Mouse (Mus musculus) adrenal gland, postnatal 36 days (tissue): ENCODE data around the gene Bcl7c. TPM values are rescaled to one million over a fixed set of nuclear protein-coding genes. Genes with fewer than 3 reads are reported as not detected.
"Not testable (repeated sequence)": the region's sequence is repeated elsewhere in the genome, so short reads cannot be mapped to it uniquely, and the experiment has no call there.

Experiments
- DNase-seq, 2 experiments: peaks; one replicate each; pipeline ENCODE4 v3.0.0; 2021; ENCODE audit warnings: mixed read lengths in 1 of 2
- total RNA-seq, 2 experiments: library from RNA; stranded (reverse); gene quantifications; 2 replicates each; pipeline ENCODE4 v1.2.3; 2021

Gene Bcl7c
- total RNA-seq, 2 experiments from 2014 or later, result 63.6 to 103 TPM

GRCm38 (mm10) chr7:127716992-127717391 lies 8.3 kb upstream of the Bcl7c start:
- DNase-seq, result peak; percentile 81 to 88

GRCm38 (mm10) chr7:127714816-127715215 lies 6.1 kb upstream of the Bcl7c start:
- no peak for DNase-seq

DNA sequence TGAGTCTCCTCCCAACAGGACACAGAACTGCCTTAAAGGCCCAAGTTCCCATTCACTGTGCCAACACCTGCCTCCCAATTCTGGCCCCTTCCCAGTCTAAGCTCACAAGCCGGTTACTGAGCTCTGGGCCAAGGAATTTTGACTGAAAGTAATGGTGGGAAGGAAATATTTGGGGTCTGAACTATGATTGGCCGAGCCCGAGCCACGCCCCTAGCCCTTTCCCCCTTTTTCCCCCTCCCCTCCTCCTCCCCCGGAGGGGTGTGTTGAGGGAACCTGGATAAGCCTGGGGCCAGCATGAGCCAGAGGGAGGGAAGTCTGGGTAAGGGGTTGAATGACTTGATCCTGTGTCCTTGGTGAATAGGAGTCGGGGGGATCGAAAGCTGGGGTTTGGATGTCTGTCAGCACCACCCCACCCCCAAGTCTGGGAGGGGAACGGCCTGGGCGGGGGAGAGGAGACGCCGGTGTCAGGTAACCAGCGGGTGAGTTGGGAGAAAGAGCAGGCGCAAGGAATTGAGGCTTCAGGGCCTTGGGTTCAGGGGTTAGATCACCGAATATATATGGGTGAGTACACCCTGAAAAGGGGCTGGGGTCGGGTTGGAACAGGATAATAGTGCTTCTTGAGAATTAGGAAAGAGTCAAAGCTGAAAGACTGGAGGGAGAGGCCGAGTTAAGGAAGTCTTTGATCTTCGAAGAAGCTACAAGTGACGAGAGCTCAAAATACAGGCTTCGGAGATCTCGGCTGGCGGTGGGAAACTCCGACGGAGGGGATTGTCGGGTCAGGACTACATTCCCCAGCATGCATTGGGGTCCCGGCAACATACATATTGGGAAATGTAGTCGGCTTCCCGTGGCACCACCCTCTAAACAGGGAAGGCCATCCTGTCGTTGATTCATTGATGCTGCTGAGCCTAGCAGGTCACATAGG lies 4.0 kb upstream of the Bcl7c start, which contains the start of gene Ctf1:
Gene Ctf1, plus strand, starts transcription at position 276 of the 925 bp plus-strand sequence.
- DNase-seq, result peak; percentile 83 to 89

GRCm38 (mm10) chr7:127711456-127711855 lies 2.7 kb upstream of the Bcl7c start:
- no peak for DNase-seq

GRCm38 (mm10) chr7:127711031-127711430 lies 2.3 kb upstream of the Bcl7c start:
- DNase-seq, result no peak

GRCm38 (mm10) chr7:127709261-127709979 lies 687 bp upstream of the Bcl7c start:
- DNase-seq, result no peak

DNA sequence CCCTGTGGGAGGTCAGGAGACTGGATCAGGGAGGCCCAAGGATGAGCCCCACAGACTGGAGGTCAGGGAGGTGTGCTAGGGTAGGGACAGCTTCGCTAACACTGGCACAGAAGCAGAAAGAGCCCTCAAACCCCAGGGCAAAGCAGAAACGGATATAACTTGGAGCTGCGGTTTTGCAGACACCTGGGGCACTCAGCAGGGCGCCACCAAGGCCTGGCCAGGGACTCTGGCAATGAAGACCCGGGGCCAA lies 851 bp downstream of the Bcl7c start:
- peak in 1 of 2 experiments; percentile 22 for DNase-seq

DNA sequence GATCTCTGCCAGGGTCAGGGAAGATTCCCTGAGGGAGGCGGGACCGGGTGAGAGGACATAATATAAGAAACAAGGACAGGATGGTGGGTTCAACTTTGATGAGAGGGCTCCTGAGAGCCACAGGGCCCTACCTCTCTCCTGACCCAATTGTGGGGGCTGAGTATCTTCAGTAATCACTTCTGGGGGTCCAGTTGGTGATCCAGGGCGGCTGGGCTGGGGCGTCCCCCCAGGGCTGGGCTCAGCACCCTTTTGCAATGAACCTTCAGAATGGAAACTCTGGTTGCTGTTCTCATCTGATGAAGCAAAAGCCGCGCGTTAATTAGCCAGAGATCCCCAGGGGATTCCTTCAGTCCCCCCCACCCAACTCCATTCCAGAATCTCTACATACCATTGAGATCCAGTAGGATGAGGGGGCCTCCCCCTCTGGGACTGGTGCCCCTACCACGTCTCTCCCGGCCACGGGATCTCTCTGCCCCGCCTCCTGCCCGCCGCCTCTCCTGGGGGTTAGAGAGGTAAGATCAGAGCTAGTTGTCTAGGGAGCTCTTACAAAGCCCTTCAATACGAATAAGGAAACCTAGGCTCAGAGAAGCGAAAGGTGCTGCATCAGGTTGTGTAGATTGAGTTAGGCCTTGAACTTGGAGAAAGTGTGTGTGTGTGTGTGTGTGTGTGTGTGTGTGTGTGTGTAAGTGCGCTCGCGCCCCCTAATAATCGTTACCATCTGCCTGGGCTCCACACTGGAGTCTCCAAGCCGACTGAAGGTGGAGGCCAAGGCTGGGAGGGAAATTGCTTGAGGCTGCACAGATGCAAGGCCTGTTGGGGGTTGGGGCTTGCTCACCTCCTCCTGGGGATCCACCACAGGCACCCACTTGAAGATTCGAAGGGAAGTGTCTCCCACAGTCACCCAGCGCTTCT lies 1.4 kb downstream of the Bcl7c start:
- DNase-seq, result peak in 1 of 2 experiments; percentile 42

- no peak for DNase-seq
These were observed 3.0 kb downstream of the Bcl7c start for GRCm38 (mm10) chr7:127705706-127706105.

DNA sequence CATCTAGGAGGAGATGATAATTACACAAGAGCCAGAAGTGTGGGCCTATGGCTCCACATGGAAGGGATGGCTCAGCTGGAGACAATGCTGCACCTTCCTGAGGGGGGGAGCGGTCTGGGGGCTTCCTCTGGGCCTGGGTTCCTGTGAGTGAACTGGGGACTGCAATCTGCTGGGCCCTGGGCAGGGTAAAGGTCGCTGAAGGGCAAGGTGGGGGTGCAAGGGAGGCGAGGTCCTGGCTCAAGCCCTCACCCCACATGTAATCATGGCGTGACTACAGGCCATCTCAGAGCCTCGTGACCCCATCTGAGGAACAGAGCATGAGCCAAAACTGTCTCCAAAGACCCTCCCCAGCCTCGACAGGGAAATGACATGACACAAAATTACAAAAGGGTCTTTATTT lies 4.1 kb downstream of the Bcl7c start:
- DNase-seq, result no peak

GRCm38 (mm10) chr7:127703561-127704178 lies 5.1 kb downstream of the Bcl7c start:
- no peak for DNase-seq

GRCm38 (mm10) chr7:127700712-127701331 lies 7.9 kb downstream of the Bcl7c start:
- no peak for DNase-seq

- DNase-seq, result peak; percentile 65 to 73
These were observed 9.7 kb downstream of the Bcl7c start for GRCm38 (mm10) chr7:127698986-127699385.

DNA sequence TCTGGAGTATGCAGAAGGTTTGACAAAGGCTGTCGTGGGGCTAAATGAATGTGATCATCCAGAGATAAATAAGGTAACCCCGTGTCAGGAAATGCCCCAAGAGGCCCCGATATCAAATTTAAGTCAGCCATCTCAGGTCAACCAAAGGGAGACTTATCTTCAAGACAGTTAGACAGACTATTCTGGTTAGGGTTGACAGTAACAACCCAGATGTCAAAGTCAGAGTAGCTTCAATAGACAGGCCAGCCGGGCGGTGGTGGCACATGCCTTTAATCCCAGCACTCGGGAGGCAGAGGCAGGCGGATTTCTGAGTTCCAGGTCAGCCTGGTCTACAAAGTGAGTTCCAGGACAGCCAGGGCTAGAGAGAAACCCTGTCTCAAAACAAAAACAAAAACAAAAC lies 15.0 kb downstream of the Bcl7c start:
- not testable (repeated sequence) for DNase-seq

GRCm38 (mm10) chr7:127693290-127693689 lies 15.4 kb downstream of the Bcl7c start:
- no peak for DNase-seq

DNA sequence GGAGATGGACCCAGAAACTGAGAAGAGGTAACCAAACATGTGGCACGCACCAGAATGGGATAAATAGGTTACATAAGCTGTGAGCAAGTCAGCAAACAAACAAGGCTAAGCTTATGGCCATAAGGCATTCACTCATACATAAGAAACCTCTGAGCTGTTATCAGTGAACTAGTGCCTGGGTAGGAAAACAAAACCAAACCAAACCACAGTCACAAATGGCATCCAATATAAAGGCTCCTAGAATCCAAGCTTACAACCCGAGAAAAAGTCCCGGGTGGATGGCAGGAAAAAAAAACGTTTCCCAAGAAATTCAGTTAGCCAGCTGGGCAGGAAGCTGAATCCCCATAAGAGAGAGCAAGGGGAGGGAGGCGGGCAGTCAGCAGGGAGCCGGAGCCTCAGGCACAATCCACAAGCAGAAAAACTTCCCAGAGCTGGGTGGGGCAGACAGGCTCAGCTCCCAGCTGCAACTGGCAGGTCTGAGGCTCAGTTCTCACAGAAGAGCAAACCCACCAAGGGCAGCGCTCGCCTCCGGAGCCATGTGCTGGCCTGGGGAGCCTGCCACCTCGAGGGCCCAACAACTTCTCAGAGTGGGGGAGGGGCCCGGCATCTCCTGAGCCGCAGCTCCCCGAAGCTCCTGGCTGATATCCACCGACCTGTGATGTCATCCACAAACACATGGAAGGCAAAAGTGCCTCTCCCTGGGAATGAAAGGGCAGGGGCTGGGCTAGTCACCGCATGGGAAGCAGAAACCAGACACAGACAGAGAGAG lies 17.3 kb downstream of the Bcl7c start:
- DNase-seq, result peak; percentile 88 to 89

- DNase-seq, result peak; percentile 41 to 60
These were observed 19.0 kb downstream of the Bcl7c start for GRCm38 (mm10) chr7:127689626-127690280.

DNA sequence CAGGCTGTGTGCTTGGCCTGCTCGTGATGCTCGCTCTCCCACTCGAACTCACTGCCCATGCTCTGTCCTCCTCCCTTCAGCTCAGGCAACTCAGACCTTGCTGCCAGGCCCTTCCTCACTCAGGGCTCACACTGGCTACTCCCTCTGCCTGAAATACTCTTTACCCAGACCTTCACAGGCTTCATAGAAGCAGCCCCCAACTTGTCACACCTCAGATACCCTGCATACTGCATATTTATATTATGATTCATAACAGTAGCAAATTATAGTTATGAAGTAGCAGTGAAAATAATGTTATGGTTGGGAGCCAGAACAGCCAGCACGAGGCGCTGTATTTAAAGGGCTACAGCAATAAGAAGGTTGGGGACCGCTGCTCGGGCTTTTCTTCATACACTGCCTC lies 19.8 kb downstream of the Bcl7c start:
- DNase-seq, result no peak

GRCm38 (mm10) chr7:127686740-127687449 lies 21.8 kb downstream of the Bcl7c start:
- peak; percentile 55 to 65 for DNase-seq
